Mouse (Mus musculus) erythroblast, embryonic 14.5 days (primary cell): Measurements from ENCODE around the gene Rwdd1.

Experiments
- GATA1 ChIP-seq: IDR thresholded peaks from 2 replicates; pipeline ENCODE4 v1.6.1; 2012; ENCODE audit warnings: low read length, inconsistent platforms, mixed read lengths
- TAL1 ChIP-seq: IDR thresholded peaks from 3 replicates; pipeline ENCODE4 v1.6.1; 2012; ENCODE audit warnings: low read length, inconsistent platforms, mixed read lengths

GRCm38 (mm10) chr10:33974781-33975494 is 44.5 kb downstream of the Rwdd1 start:
- TF ChIP-seq TAL1 (no peak), GATA1 (no peak)
